Mouse (Mus musculus): Measurements from ENCODE around the gene Clec4b2. TPM values are rescaled to one million over a fixed set of nuclear protein-coding genes. Genes with fewer than 3 reads are reported as not detected.
"Not testable (repeated sequence)": the region's sequence is repeated elsewhere in the genome, so short reads cannot be mapped to it uniquely, and the experiment has no call there.

The Clec4b2 gene
- not detected for total RNA-seq (2021)
- long read RNA-seq, experiment 1: 0 reads
- long read RNA-seq, experiment 2: 0 reads

DNA sequence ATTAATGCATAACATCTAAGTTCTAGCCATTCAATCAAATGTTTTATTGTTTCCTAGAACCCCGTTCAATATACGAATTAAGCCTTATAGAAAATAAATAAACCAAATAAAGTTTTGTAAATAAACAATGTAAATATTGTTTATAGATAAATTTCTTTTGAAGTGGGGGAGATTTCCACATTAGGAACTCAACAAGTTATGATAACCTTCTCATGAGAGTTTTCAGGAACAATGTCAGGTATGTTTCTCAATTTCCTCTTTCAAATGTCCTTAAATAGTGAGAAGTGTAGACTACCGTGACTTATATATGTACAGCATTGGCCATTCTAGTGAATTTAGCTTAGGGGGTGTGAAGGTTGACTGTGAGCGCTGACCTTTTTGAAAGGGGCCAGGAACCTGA is at the start of gene Clec4b2:
TSS of gene Clec4b2 (plus strand) at position 301 of the 400 bp plus-strand sequence.
- no peak for DNase-seq (ENCODE audit: low spot score in 2 of 2)
- intact Hi-C loops (cut with DNase I): no loop called here

DNA sequence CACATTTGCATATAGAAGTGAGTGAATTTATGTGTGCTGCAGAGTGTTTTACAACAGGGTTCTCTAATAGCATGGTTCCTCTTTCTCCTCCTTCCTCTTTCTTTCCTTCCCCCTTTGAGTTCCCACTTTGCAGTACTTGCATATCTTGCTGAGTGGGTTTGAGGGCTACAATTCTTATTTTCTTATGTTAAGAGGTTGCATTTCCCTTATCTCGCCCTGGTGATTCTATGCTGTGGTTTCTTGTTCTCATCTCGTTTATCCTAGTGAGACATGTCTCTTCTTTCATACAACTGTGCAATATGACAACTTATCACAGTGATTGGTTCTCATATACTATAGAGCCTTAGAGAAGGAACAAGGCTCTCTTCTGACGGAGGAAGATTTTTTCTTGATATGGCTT is 49.5 kb upstream of the Clec4b2 start:
- no peak for DNase-seq (ENCODE audit: low spot score in 2 of 2)
- intact Hi-C loops (cut with DNase I): no loop called here

DNA sequence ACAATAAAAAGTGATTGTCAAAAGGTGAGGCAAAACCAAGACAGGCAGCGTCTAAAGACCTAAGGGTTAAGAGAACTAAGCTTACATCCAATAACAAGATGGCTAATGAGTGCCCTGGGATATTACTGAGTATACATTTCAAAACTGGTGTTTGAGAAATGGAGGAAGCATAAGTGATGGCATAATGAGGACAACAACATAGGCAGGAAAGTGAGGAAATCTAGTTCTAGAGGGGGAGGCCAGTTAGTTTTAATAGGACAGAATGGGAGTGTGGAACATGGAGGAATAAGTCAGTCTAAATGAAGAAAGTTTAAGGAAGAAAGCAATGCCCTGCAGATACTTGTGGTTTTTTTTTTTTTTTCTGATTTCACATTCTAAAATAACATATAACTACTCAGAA is 45.5 kb upstream of the Clec4b2 start:
- intact Hi-C loops (cut with DNase I): no loop called here
- no peak for DNase-seq (ENCODE audit: low spot score in 2 of 2)

GRCm38 (mm10) chr6:123137766-123138526 is 34.7 kb upstream of the Clec4b2 start:
- DNase-seq (ENCODE audit: low spot score in 2 of 2); intact Hi-C loops (cut with DNase I): not testable (repeated sequence)

DNA sequence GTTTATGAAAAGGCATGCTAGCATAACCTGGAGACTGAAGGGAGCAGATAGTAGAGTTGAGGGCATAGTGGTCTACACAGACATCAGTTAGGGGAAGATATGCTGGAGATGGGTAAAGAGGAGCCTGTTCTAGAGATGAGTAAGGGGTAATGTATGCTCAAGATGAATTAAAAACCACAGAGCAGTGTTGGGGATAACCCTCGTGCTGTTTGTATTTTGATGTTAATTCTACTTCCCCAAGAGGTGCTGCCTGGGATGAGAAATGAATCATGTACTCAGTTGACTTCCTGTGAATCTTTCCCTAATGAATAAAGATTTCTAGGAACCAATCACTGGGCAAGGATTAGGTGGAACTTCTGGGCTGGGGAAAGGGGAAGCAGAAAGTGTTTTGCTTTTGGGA is 2.6 kb upstream of the Clec4b2 start:
- DNase-seq (ENCODE audit: low spot score in 2 of 2): no peak
- intact Hi-C loops (cut with DNase I): no loop called here

DNA sequence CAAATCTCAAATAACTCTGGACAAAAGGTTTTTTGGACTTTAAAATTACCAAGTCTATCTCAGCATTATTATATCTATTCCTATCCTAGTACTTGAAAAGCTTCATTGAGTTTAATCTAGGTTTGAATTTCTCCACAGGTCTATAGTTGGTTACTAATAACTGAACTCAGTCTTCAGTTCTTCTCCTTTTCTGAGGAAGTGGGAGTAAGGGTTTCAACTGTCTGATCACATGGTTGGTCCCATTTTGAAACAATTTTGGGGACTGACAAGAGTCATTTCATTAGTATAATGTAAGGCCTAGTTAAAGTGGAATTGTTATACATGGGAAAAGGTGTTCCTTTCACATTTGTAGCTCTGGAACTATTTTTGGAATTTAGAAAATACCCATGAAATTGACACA is 1.7 kb upstream of the Clec4b2 start:
- intact Hi-C loops (cut with DNase I): no loop called here
- no peak for DNase-seq (ENCODE audit: low spot score in 2 of 2)

DNA sequence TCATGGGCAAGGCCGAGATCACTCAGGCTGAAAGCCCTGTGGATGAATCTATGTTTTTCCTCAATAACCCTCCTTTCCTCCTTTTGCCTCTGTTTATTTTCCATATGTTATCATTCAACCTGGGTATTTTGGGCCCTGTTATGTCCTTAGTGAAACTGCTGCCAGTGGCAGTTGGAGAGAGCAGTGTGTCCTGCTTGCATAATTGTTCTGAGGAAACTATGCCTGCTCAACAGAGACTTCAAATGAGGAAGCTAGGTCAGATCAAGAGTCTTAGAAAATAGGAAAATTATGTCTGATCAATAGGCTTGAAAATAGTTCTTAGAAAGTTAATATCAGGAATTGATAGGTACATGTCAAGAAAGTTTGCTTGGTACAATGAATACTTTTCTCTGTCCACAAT is 2.9 kb downstream of the Clec4b2 start:
- no peak for DNase-seq (ENCODE audit: low spot score in 2 of 2)
- intact Hi-C loops (cut with DNase I): no loop called here

DNA sequence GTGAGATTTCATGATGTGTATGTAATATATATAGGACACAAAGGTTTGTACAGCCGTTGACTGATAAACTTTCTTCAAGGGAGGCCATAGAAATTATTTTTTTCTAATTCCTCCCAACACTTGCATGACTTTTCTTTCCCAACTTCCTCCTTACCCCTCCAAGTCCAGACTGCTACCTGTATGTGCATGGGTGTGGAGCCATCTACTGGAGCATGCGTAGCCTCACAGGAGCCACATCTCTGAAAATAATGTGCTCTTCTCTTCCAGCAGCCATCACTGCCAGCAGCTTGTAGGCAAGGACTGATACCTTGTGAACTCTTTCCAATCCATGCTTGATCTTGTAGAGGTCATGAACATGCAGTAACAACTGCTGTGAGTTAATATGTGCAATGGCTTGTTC is 12.2 kb downstream of the Clec4b2 start:
- DNase-seq (ENCODE audit: low spot score in 2 of 2): peak in 1 of 2 experiments; percentile 5
- intact Hi-C loops (cut with DNase I): loop anchor here (10.0 kb wide), 1 partner anchor 290 kb away; no protein-coding TSS in a partner anchor

GRCm38 (mm10) chr6:123207187-123208076 is 34.7 kb downstream of the Clec4b2 start:
- no peak for DNase-seq (ENCODE audit: low spot score in 2 of 2)
- intact Hi-C loops (cut with DNase I): no loop called here

DNA sequence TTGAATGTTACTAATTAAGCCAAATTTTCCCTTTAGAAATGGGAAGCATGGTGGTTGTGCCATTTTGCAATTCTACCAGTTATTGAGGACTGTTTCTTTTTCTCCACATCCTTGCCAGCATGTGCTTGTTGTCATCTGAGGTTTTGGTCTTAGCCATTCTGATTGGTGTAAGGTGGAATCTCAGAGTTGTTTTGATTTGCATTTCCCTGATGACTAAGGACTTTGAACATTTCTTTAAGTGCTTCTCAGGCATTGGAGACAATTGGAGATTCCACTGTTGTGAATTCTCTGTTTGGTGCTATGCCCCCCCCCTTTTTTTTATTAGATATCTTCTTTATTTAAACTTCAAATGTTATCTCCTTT is 35.4 kb downstream of the Clec4b2 start:
- DNase-seq (ENCODE audit: low spot score in 2 of 2); intact Hi-C loops (cut with DNase I): not testable (repeated sequence)

GRCm38 (mm10) chr6:123211726-123212125 is 39.0 kb downstream of the Clec4b2 start:
- intact Hi-C loops (cut with DNase I): no loop called here
- DNase-seq (ENCODE audit: low spot score in 2 of 2): no peak

DNA sequence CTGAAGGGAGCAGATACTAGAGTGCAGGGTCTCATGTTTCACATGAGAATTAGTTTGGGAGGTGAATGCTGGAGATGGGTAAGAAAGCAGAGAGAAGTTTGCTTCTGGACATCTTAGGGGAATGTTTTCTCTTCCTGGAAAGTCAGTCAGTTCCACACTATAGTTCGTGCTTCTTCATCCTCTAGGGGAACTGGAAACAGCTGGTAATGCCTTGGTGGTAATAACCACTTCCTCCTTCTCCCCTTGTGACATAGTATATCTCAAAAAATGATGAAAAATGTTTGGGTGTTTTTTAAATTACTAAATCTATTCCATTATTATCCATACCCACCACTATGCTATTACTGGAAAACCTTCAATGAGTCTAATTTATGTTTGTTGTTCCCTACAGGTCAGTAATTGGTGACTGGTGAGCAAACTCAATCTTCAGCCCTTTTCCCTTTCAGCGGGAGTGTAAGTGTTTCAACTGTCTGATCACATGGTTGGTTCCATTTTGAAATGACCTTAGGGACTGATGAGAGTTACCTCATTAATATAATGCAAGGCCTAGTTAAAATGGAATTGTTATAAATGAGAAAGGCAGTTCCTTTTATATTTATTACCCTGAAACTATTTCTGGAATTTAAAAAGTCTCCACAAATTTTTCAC is 55.0 kb downstream of the Clec4b2 start:
- no peak for DNase-seq (ENCODE audit: low spot score in 2 of 2)
- intact Hi-C loops (cut with DNase I): no loop called here

GRCm38 (mm10) chr6:123229644-123230043 is 57.0 kb downstream of the Clec4b2 start, which contains the start of gene Clec4n:
Gene Clec4n, plus strand, starts transcription at chr6:123229843.
- DNase-seq (ENCODE audit: low spot score in 2 of 2): no peak

DNA sequence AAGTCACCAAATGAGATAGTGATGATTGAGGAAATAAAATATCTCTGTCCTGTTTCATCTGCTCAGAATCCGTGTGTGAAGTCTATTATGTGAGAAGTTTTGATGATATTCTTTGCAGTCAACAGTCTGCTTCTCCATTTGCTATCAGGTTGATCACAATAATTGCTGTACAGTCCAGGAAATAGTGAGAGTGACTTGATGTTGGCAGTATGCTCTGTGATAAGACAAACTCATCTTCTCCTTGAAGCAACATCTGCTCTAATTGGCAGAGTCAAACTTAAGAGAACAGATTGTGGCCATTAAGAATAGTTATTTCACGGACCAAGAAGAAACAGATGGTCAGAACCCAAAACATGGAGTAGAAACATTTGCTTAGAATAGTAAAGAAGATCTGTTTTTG is 58.5 kb downstream of the Clec4b2 start:
- DNase-seq (ENCODE audit: low spot score in 2 of 2): no peak

More at GRCm38 (mm10) chr6:123229644-123230043, 57.0 kb downstream of the Clec4b2 start, which contains the start of gene Clec4n:
- intact Hi-C loops (cut with DNase I): no loop called here

GRCm38 (mm10) chr6:123237582-123237981 is 64.9 kb downstream of the Clec4b2 start:
- intact Hi-C loops (cut with DNase I): no loop called here
- no peak for DNase-seq (ENCODE audit: low spot score in 2 of 2)

More for the DNA sequence above, 58.5 kb downstream of the Clec4b2 start:
- intact Hi-C loops (cut with DNase I): no loop called here

DNA sequence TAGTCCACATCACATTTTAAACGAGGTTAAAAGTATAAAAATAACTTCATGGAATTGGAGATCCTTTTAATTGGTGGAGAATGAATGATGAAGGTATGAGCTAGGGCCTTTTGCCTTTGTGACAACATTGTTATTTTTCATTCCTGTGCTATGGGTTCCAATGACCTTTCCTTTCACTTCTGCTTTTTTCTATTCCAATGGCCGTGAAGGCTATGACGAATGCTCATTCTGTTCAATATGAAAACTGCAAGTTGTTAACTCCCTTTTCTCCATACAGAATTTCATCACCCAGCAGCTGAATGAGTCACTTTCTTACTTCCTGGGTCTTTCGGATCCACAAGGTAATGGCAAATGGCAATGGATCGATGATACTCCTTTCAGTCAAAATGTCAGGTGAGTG is 71.5 kb downstream of the Clec4b2 start:
- intact Hi-C loops (cut with DNase I): no loop called here
- DNase-seq (ENCODE audit: low spot score in 2 of 2): no peak

- intact Hi-C loops (cut with DNase I); DNase-seq (ENCODE audit: low spot score in 2 of 2): not testable (repeated sequence)
Observed at GRCm38 (mm10) chr6:123248862-123249261, 76.2 kb downstream of the Clec4b2 start.

GRCm38 (mm10) chr6:123252735-123253134 is 80.0 kb downstream of the Clec4b2 start:
- no peak for DNase-seq (ENCODE audit: low spot score in 2 of 2)
- intact Hi-C loops (cut with DNase I): no loop called here

Data from left cerebral cortex, postnatal 14 days (tissue).